Mouse (Mus musculus): Measurements from ENCODE around the gene Plpp2.
A peak's percentile ranks its signal among the peaks of the same experiment; 100 is the strongest.

Plpp2 gene

GRCm38 (mm10) chr10:79533126-79533911 is at the start of gene Plpp2:
TSS of gene Plpp2 (minus strand) at chr10:79533796.
- peak; percentile 59 for DNase-seq

GRCm38 (mm10) chr10:79581501-79581900 is 47.9 kb upstream of the Plpp2 start:
- DNase-seq: no peak

- no peak for DNase-seq
These were observed 47.2 kb upstream of the Plpp2 start for GRCm38 (mm10) chr10:79580811-79581210.

GRCm38 (mm10) chr10:79580356-79580755 is 46.8 kb upstream of the Plpp2 start:
- no peak for DNase-seq

GRCm38 (mm10) chr10:79579781-79580180 is 46.2 kb upstream of the Plpp2 start:
- no peak for DNase-seq

- DNase-seq: no peak
These were observed 45.3 kb upstream of the Plpp2 start for GRCm38 (mm10) chr10:79578891-79579290.

- DNase-seq: no peak
These were observed 44.7 kb upstream of the Plpp2 start for GRCm38 (mm10) chr10:79578276-79578675.

- DNase-seq: no peak
These were observed 43.8 kb upstream of the Plpp2 start for GRCm38 (mm10) chr10:79577376-79577775.

GRCm38 (mm10) chr10:79575754-79576153 is 42.2 kb upstream of the Plpp2 start:
- DNase-seq: no peak

GRCm38 (mm10) chr10:79574796-79575195 is 41.2 kb upstream of the Plpp2 start:
- no peak for DNase-seq

GRCm38 (mm10) chr10:79574350-79574749 is 40.8 kb upstream of the Plpp2 start:
- DNase-seq: no peak

GRCm38 (mm10) chr10:79573611-79574010 is 40.0 kb upstream of the Plpp2 start:
- DNase-seq: no peak

- no peak for DNase-seq
These were observed 37.7 kb upstream of the Plpp2 start for GRCm38 (mm10) chr10:79571314-79571713.

- no peak for DNase-seq
These were observed 36.3 kb upstream of the Plpp2 start for GRCm38 (mm10) chr10:79569921-79570320.

- DNase-seq: no peak
These were observed 26.1 kb upstream of the Plpp2 start for GRCm38 (mm10) chr10:79559716-79560115.

GRCm38 (mm10) chr10:79557496-79557895 is 23.9 kb upstream of the Plpp2 start:
- no peak for DNase-seq

GRCm38 (mm10) chr10:79556951-79557350 is 23.4 kb upstream of the Plpp2 start:
- DNase-seq: no peak

- no peak for DNase-seq
These were observed 21.7 kb upstream of the Plpp2 start for GRCm38 (mm10) chr10:79555238-79555724.

GRCm38 (mm10) chr10:79554330-79555237 is 21.0 kb upstream of the Plpp2 start, which contains the start of gene Mier2:
TSS of gene Mier2 (minus strand) at chr10:79555199.
- DNase-seq: peak; percentile 86

- DNase-seq: no peak
These were observed 20.1 kb upstream of the Plpp2 start for GRCm38 (mm10) chr10:79553691-79554090.

- no peak for DNase-seq
These were observed 19.6 kb upstream of the Plpp2 start for GRCm38 (mm10) chr10:79553176-79553575.

- DNase-seq: no peak
These were observed 18.9 kb upstream of the Plpp2 start for GRCm38 (mm10) chr10:79552531-79552930.

- DNase-seq: no peak
These were observed 16.8 kb upstream of the Plpp2 start for GRCm38 (mm10) chr10:79550366-79550765.

Data from cerebellum, adult 8-10 months (tissue).